Mouse (Mus musculus): ENCODE measurements around the gene Ifng. TPM values are rescaled to one million over a fixed set of nuclear protein-coding genes. Genes with fewer than 3 reads are reported as not detected.

Ifng gene
- polyA plus RNA-seq, 1 experiment from 2014 or later, result not detected

- Histone ChIP-seq H3K27ac (no peak overlapping the region), H3K4me1 (peaks cover 5% of the 10 kb centered on the region; the same call in 1 of the 2 replicates), H3K4me2 (replicated peaks) (no peak overlapping the region), H3K36me3 (no peaks in the 10 kb centered on the region), H3K9ac (no peak overlapping the region), H3K9me3 (no peaks in the 10 kb centered on the region), H3K27me3 (no peaks in the 10 kb centered on the region), H3K4me3 (no peak overlapping the region)
- WGBS, result 93% methylated on average over 1 of the region's 1 CpGs
- no peak for ATAC-seq (ENCODE audit: low FRiP score, low read depth)
Observed at GRCm38 (mm10) chr10:118494109-118494508, 53.3 kb downstream of the Ifng start.

GRCm38 (mm10) chr10:118495362-118495761, 54.5 kb downstream of the Ifng start:
- peaks cover 5% of the 10 kb centered on the region; the same call in 1 of the 2 replicates for H3K4me1 ChIP-seq
- H3K9ac ChIP-seq, result no peak overlapping the region
- WGBS, result 64% methylated on average over 1 of the region's 1 CpGs
- H3K27me3 ChIP-seq, result no peaks in the 10 kb centered on the region
- ATAC-seq (ENCODE audit: low FRiP score, low read depth), result no peak
- no peak overlapping the region for H3K27ac ChIP-seq
- H3K4me3 ChIP-seq, result no peak overlapping the region
- H3K9me3 ChIP-seq, result no peaks in the 10 kb centered on the region
- no peak overlapping the region for H3K4me2 ChIP-seq (replicated peaks)
- no peaks in the 10 kb centered on the region for H3K36me3 ChIP-seq

Other genes starting within 250 kb of the Ifng start
- gene Il22, start 236.1 kb upstream of the Ifng start, polyA plus RNA-seq (2015; fragmentation: Nextera tagmentation; extraction: Ambion mirVana), result not detected in 2 replicates
- gene Gm32717, start 200.3 kb upstream of the Ifng start, polyA plus RNA-seq (2015; fragmentation: Nextera tagmentation; extraction: Ambion mirVana), result 0.06 TPM in 1 of 2 replicates, not detected in the other
- gene Gm32802, start 182.4 kb upstream of the Ifng start, polyA plus RNA-seq (2015; fragmentation: Nextera tagmentation; extraction: Ambion mirVana), result 0.06 TPM in 1 of 2 replicates, not detected in the other
- gene Iltifb, start 146.0 kb upstream of the Ifng start, polyA plus RNA-seq (2015; fragmentation: Nextera tagmentation; extraction: Ambion mirVana), result not detected in 2 replicates
- not detected in 2 replicates for gene Gm9040, start 114.1 kb upstream of the Ifng start, polyA plus RNA-seq (2015; fragmentation: Nextera tagmentation; extraction: Ambion mirVana)
- gene Gm9044, start 108.6 kb upstream of the Ifng start, polyA plus RNA-seq (2015; fragmentation: Nextera tagmentation; extraction: Ambion mirVana), result not detected in 2 replicates
- 0.09 and 0.11 TPM in 2 replicates for gene Gm9045, start 103.2 kb upstream of the Ifng start, polyA plus RNA-seq (2015; fragmentation: Nextera tagmentation; extraction: Ambion mirVana)
- gene Gm9046, start 97.8 kb upstream of the Ifng start, polyA plus RNA-seq (2015; fragmentation: Nextera tagmentation; extraction: Ambion mirVana), result not detected in 2 replicates
- gene Gm9048, start 92.4 kb upstream of the Ifng start, polyA plus RNA-seq (2015; fragmentation: Nextera tagmentation; extraction: Ambion mirVana), result not detected in 2 replicates
- 0.09 and 0.11 TPM in 2 replicates for gene Gm9049, start 86.9 kb upstream of the Ifng start, polyA plus RNA-seq (2015; fragmentation: Nextera tagmentation; extraction: Ambion mirVana)

Measured in limb, embryonic 13.5 days (tissue).